Mouse (Mus musculus) c-Kit-positive CD71-positive TER-119-negative erythroid progenitor cells, embryonic 14.5 days (primary cell): ENCODE results near the gene Krtap4-7.
"Not testable (repeated sequence)": the region's sequence is repeated elsewhere in the genome, so short reads cannot be mapped to it uniquely, and the experiment has no call there.

Experiments used
- DNase-seq: peaks from one replicate; pipeline ENCODE4 v3.0.0-alpha.2; 2013; ENCODE audit warnings: low read depth

Krtap4-7 gene

DNA sequence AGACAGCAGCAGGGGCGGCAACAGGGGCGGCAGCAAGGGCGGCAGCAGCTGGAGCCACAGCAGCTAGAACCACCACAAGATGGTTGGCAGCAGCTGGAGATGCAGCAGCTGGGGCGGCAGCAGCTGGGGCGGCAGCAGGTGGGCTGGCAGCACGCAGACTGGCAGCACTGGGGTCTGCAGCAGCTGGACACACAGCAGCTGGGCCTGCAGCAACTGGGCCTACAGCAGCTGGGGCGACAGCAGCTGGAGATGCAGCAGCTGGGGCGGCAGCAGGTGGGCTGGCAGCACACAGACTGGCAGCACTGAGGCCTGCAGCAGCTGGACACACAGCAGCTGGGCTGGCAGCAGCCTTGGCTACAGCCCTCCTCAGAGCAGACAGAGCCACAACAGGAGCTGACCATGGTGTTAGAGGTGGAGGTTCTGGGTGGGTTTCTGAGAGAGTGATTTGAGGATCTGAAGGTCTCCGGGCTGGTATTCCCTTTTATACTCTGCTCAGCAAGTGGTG is at the start of gene Krtap4-7:
Gene Krtap4-7 (minus strand): TSS at position 455 of the 505 bp plus-strand sequence.
- not testable (repeated sequence) for DNase-seq

DNA sequence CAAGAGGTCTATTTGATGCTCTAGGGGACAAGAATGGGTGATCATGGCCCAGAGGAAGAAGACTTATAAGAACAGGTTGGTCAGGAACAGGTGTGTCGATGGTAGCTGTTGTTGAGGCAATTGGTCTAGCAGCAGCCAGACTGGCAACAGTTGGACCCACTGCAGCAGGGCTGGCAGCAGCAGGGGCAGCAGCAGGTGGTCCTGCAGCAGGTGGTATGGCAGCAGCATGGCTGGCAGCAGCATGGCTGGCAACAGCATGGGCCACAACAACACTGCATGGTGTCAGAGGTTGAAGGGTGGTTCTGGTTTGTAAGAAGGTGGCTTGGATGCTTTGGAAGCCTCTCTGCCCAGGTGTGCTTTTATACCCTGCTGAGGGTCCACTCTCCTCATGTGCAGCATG is 46.6 kb upstream of the Krtap4-7 start, which contains the start of gene Gm14190:
Gene Gm14190 (minus strand): TSS at position 278 of the 400 bp plus-strand sequence.
- DNase-seq: no peak

DNA sequence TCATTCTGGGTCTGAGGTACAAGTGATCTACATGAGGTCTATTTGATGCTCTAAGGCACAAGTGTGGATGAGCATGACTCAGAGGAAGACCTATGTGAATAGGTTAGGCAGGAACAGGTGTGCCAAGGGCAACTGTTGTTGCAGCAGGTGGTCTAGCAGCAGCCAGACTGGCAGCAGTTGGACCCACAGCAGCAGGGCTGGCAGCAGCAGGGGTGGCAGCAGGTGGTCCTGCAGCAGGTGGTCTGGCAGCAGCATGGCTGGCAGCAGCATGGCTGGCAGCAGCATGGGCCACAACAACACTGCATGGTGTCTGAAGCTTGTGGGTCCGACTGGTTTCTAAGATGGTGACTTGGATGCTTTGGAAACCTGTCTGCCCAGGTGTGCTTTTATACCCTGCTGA is 41.3 kb upstream of the Krtap4-7 start:
- not testable (repeated sequence) for DNase-seq

DNA sequence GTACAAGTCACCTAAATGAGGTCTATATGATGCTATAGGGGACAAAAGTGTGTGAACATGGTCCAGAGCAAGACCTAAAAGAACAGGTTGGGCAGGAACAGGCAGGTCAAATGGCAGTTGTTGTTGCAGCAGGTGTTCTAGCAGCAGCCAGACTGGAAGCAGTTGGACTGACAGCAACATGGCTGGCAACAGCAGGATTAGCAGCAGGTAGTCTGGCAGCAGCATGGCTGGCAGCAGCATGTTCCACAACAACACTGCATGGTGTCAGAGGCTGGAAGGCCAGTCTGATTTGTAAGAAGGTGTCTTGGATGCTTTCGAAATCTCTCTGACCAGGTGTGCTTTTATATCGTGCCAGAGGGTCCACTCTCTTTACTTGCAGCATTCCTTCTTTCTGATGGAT is 39.6 kb upstream of the Krtap4-7 start:
- no peak for DNase-seq

DNA sequence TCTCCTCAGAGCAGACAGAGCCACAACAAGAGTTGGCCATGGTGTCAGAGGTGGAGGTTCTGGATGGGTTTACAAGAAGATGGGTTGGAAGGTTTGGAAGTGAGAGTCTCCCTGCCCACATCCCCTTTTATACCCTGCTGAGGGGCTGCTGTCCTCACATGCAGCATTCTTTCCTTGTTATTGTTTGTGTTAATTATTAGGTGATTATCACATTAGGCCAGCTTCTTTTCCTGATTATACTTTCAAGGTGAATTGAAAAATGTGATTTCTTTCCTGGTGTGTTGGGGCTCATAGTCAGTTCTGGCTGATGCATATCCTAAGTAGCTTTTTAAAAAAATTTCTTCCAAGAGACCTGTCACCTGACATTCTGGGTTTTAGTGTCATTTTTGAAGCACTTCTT is 22.0 kb upstream of the Krtap4-7 start, which contains the start of gene Krtap4-6:
Gene Krtap4-6 (minus strand): TSS at position 101 of the 400 bp plus-strand sequence.
- DNase-seq: no peak

DNA sequence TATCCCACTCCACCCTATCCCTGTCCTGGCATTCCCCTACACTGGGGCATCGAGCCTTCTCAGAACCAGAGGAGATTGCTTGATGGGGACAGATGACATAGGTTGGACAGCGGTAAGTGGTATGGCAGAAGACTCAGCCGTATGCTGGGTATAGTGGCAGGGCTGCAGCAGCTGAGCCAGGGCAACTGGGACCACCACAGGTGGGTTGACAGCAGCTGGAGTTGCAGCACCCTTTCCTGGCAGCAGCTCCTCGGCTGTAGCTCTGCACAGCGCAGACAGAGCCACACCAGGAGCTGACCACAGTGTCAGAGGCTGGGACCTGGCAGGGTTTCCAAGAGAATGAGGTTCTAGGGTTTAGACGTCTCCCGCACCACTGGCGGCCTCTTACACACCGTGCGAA is 18.9 kb upstream of the Krtap4-7 start:
- DNase-seq: no peak

DNA sequence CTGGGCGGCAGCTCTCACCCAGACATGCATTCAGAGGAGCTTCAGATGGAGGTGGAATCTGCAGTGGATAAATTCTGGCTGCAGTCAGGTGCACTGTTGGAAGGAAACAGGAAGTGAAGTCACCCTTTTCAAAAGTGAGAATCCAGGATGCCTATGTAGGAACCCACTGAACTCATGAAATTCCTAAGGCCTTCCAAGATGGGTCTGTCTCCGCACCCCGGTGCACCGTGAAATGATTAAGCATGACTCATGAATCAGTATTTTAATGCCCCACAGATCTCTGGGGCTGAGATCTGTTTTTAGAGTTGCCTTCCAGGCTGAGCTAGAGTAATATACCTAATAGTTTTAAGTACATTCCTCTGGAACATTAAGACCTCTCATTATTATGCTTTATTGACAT is 15.4 kb upstream of the Krtap4-7 start:
- DNase-seq: no peak

DNA sequence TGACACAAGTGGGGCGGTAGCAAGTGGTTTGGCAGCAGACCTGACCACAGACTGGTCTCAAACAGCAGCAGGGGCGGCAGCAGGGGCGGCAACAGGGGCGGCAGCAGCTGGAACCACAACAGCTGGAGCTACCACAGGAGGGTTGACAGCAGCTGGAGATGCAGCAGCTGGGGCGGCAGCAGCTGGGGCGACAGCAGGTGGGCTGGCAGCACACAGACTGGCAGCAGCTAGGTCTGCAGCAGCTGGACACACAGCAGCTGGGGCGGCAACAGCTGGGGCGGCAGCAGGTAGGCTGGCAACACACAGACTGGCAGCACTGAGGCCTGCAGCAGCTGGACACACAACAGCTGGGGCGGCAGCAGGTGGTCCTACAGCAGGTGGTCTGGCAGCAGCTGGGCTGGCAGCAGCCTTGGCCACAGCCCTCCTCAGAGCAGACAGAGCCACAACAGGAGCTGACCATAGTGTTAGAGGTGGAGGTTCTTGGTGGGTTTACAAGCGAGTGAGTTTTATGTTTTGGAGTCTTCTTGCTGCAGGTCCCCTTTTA is 14.7 kb upstream of the Krtap4-7 start, which contains the start of gene Gm11563:
Gene Gm11563 (minus strand): TSS at position 494 of the 544 bp plus-strand sequence.
- not testable (repeated sequence) for DNase-seq

DNA sequence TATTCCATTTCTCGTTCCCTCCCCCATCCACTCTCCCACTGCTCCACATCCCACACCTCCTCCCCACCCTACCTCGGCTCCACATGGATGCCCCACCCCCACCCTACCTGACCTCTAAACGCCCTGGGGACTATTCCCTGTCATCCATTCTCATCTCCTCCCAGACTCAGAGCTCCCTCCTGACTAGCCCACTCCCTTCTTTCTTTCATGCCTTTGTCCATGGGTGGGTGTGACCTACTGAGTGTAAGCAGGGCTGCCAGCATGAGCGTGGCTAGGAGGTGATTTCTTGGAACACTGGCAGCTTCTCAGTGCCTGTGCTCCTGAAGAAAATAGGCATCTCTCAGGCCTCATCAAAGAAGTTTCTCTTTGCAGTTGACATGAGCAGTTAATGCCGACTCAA is 13.2 kb upstream of the Krtap4-7 start:
- DNase-seq: no peak

DNA sequence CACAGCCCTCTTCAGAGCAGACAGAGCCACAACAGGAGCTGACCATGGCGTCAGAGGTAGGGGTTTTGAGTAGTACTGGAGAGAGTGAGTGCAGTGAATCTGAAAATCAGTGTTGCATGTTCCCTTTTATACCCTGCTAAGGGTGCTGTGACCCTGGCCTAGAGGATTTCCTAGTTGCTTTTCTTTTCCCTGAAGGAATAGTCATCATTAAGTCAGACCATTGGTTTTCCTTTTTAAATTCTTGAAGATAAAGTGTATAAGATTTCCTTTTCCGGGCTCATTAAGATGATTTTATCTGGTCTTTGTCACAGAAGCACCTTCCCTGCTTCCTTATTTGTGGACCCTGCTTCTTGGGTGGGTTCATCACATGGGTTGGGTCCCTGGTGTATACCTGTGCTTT is 6.2 kb upstream of the Krtap4-7 start, which contains the start of gene Gm11555:
Gene Gm11555 (minus strand): TSS at position 101 of the 400 bp plus-strand sequence.
- DNase-seq: no peak

DNA sequence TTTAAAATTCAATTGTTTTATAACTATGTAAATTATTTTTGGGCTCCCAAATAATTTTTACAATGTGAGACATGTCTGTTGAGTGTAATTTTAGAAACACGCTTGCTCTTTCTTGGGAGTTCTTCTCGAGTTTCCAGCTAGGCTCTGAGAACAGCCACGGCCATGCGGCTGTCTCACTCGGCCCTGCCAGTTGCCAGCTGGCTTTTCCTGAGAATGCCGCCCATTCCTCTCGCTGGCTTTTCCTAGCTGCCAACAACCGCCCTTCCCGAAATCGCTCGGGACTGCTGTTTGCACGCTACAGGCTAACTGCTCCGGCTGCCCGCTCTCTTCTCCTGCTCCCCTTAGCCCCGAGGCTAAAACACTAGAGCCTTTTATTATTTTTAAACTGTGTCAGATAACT is 2.6 kb upstream of the Krtap4-7 start:
- DNase-seq: no peak

DNA sequence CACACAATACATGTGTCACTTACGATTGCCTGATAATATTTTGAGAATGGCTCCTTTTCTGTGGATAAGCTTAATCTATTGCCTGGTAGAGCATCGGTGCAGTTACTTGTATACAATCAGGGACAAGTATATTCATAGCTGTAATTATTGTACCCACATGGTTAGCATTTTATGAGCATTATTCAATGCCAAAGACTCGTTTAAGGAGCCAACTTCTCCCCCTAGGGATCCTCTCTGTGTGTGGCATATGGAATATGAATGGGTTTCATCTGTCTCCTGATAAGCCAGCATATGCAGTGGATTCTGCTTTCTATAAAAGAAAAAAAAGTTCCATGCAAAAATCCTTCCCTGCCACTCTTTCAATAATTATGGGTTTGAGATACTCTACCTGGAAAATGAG is 462 bp upstream of the Krtap4-7 start:
- DNase-seq: no peak

DNA sequence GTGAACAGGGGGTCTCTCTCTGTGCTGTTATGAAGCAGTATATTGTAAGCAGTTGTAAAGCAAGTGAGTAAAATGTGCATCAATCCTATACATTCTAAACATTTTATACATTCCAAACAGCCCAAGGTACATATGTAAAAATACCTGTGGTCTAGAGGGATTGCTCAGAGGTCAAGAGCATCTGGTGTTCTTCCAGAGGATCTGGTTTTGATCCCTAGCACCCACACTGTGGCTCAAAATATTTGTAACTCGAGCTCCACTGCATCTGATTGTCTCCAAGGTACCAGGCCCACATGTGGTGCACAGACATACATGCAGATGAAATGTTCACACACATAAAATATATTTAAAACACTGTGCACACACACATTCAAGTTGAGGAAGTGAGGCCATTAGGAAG is 3.0 kb downstream of the Krtap4-7 start:
- no peak for DNase-seq

DNA sequence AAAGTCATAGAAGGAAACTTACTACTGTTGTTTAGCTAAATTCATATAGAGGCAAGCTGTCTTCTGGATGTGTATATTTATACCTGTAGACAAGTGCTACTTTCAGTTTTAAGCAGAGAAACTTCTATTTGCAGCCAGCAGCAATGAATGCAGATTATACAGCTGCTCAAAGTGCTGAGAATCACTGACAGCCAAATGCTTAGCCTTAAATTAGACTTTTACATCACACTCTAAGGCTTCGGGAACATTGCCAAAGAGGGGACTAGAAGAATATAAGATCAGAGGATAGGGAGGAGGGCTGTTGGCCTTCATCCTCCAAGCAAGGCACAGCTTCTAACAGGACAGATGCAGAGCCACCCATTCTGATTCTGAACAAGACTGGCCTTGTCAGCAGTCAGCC is 6.8 kb downstream of the Krtap4-7 start:
- no peak for DNase-seq

DNA sequence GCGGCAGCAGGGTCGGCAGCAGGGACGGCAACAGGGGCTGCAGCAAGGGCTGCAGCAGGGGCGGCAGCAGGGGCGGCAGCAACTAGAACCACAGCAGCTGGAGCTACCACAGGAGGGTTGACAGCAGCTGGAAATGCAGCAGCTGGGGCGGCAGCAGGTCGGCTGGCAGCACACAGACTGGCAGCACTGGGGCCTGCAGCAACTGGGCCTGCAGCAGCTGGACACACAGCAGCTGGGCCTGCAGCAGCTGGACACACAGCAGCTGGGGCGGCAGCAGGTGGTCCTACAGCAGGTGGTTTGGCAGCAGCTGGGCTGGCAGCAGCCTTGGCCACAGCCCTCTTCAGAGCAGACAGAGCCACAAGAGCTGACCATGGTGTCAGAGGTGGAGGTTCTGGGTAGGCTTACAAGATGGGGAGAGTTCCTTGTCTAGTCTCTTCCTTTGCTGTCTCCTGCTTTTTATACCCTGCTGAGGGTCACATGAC is 9.2 kb downstream of the Krtap4-7 start, which contains the start of gene Krtap4-2:
Gene Krtap4-2 (minus strand): TSS at position 432 of the 482 bp plus-strand sequence.
- DNase-seq: no peak

DNA sequence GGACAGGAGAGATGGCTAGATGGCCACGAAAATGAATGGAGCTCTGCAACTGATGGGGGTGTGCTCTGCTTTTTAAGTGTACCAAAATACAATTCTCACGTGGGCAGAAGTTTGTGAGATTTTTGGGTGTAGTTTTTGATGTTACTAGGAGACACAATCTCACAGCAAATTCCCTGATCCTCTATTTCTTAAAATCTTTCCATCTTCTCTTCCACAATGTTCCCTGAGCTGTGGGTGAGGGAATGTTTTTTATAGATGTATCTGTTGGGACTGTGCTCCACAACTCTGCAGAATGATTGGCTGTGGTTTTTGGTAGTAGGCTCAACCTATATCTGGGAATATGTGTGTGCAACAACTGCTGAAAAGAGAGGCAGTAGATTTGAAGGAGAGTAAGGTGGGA is 10.6 kb downstream of the Krtap4-7 start:
- DNase-seq: no peak

DNA sequence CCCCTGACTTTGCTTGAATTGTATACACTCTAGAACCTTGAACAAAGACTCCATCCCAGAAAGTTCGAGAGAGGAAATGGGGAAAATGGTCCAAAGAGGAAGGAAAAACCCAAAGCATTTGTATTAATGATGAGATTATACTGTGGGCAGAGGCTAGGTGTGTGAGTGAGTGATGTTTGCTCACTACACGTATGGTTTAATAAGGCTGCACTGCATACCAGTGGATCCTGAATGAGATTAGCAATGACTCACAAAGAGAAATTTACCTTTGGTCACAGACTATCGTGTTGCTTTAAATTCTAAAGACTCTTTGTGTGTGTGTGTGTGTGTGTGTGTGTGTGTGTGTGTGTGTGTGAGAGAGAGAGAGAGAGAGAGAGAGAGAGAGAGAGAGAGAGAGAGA is 13.0 kb downstream of the Krtap4-7 start:
- no peak for DNase-seq

DNA sequence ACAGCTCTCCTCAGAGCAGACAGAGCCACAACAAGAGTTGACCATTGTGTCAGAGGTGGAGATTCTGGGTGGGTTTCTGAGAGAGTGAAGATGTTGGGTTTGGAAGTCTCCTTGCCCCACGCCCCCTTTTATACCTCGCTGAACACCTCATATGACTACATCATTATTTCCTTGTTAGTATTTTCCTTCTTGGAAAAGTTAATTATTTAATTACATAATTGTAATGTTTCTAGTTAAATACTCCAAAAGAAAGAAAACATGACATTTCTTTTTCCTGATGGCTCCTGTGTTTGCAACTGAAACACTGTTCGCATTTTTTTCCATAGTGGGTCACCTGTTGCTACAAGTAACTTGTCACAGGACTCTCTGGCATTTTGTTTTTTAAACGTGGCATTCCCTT is 15.8 kb downstream of the Krtap4-7 start, which contains the start of gene Krtap4-1:
Gene Krtap4-1 (minus strand): TSS at position 101 of the 400 bp plus-strand sequence.
- no peak for DNase-seq

DNA sequence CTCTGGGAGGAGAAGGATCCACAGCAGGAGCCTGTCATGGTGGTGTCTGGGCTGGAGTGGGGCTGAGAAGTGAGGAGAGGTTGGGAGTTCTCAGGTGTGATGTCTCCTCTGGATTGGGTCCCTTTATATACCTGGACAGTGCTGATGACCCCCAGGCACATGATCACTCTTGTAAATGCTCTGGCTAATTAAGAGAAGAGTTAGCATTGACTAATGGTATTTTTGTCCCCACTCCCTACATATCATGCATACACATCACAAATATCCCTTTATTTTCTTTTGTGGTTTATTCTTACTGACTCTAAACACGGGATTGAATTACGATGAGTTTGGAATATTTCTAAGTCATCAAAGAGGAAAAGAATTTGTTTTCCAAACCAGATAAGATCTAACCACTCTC is 23.6 kb downstream of the Krtap4-7 start, which contains the start of gene Gm11562:
Gene Gm11562 (minus strand): TSS at position 101 of the 400 bp plus-strand sequence.
- no peak for DNase-seq

DNA sequence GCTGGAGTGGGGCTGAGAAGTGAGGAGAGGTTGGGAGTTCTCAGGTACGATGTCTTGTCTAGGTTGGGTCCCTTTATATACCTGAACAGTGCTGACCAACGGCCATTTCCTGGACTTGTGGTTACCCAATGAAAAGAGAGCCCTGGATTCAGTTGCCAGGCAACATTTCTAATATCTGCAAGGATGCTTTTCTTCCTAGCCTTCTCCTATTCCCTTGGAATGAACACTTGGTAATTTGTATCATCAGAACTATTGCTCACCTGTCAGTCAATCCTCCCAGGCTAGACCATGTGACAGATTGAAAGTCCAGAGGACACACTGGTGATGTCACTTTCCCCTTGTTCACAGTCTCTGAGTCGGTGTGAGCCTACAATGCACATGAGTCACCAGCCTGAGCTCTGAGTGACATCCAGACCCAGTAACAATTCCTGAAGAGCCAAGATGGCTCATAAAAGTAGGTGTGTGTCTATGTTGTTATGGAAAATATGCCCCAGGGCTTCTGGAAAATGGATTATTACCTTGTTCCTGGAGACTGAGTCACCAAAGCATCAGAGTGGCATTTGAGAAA is 29.0 kb downstream of the Krtap4-7 start, which contains the start of gene Krtap2-4:
Gene Krtap2-4 (minus strand): TSS at position 51 of the 568 bp plus-strand sequence.
- DNase-seq: no peak

DNA sequence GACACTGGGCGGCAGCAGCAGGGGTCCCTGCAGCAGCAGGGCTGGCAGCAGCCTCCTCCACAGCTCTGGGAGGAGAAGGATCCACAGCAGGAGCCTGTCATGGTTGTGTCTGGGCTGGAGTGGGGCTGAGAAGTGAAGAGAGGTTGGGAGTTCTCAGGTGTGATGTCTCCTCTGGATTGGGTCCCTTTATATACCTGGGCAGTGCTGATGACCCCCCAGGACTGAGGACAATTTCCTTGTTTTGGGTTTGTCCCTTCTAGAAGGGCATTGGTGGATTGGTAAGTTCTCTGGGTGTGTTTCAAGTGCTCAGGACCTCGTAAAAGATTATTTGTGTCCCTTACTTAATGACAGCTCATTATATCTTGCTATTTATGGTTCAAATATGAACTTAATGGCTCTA is 33.8 kb downstream of the Krtap4-7 start, which contains the start of gene Gm11937:
Gene Gm11937 (minus strand): TSS at position 101 of the 400 bp plus-strand sequence.
- DNase-seq: not testable (repeated sequence)

DNA sequence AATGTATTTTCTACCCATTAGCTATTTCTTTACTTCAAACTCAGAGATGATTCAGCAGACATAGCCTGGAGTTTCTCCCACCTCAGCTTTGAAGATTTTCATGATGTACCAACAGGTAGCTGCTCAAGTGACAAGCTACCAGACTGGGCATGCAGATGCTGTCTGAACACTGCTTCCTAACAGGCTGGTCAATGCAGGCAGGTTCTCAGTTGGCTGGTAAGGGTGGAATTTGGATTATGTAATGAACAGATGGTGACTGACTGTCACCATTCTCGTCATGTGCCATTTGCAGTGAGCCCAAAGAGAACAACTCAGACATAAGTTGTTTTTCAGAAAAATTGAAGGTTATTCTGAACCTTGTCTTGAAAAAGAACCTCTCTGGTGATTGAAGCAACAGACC is 34.8 kb downstream of the Krtap4-7 start:
- no peak for DNase-seq

DNA sequence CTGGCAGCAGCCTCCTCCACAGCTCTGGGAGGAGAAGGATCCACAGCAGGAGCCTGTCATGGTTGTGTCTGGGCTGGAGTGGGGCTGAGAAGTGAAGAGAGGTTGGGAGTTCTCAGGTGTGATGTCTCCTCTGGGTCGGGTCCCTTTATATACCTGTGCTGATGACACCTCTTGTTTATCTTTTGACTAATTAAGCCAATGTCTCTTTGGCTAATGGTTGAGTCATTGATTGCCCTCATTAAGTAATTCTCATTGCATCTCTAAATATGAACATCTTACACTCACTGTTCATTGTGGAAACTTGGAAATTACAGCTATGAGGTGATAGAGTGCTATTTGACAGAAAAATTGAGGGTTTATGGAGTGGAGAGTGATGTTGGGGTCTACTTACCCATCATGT is 40.7 kb downstream of the Krtap4-7 start, which contains the start of gene Gm11938:
Gene Gm11938 (minus strand): TSS at position 101 of the 400 bp plus-strand sequence.
- DNase-seq: not testable (repeated sequence)
